Mouse (Mus musculus) Patski (cell line): Measurements from ENCODE around the gene Irf8. TPM values are rescaled to one million over a fixed set of nuclear protein-coding genes. Genes with fewer than 3 reads are reported as not detected.
"Not testable (repeated sequence)": the region's sequence is repeated elsewhere in the genome, so short reads cannot be mapped to it uniquely, and the experiment has no call there.

Source experiments
- ATAC-seq: fragments of 100-300 bp; one replicate; pipeline ENCODE4 v1.8.0; 2021
- CTCF ChIA-PET: fragments of 350-600 bp; sonication (Branson Sonifier 250); formaldehyde crosslinking; loops from one replicate; lab custom pipeline; 2022; ENCODE audit warnings: inconsistent platforms; lab: Charles Lee
- POLR2A ChIA-PET: fragments of 350-600 bp; sonication (Branson Sonifier 250); formaldehyde crosslinking; loops from one replicate; lab custom pipeline; 2022; ENCODE audit warnings: antibody characterized with exemption, inconsistent platforms; lab: Charles Lee
- DNase-seq: peaks from one replicate; pipeline ENCODE4 v3.0.0-alpha.2; 2011; ENCODE audit warnings: low read depth, low spot score
- H3K27me3 ChIP-seq: fragments of 371-371 bp; one replicate; pipeline ENCODE4 v1.5.1; 2021
- CTCF ChIP-seq: fragments of 100-300 bp; IDR thresholded peaks from one replicate; pipeline ENCODE4 v1.5.1; 2021
- in situ Hi-C: fragments of 300-500 bp; cut with MboI; formaldehyde crosslinking; loops from 3 replicates; pipeline ENCODE4 v1.11.1; 2018; ENCODE audit warnings: low pct_unique_long_range_greater_than_20kb, mixed read lengths
- polyA plus RNA-seq: library from polyadenylated mRNA; unstranded; gene quantifications from one replicate; pipeline ENCODE4 v1.2.3, GENCODE M21; 2021

The Irf8 gene
- polyA plus RNA-seq, 1 experiment from 2014 or later = 0.44 TPM

DNA sequence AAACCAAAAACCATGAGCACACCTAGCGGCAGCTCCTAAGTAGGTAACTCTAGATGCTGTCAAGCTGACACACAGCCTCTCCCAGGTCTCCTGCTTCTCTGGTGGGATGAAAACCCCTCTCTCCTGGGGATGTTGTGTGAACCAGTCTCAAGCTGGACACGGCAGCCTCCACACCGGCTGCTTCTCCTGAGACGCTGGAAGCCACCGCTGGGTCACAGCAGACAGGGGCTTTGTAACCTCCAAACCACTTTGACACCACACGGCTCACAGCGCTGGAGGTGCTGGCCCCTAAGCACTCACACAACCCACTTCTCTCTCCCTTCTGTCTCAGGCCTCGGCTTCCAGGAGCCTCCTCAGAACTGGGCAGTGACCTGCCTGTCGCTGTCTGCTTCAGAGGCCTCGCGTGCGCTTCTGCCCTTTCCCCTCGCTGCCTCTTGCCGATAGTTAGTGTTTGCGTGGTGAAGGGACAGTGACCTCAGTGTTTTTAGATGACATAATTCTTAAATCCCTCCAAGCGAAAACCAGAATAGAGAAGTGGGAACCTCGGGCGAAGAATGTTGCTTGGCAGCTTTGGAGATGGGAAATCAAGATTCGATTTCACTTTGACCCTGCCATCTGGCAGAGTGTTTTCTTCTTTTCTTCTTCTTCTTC is 16.4 kb upstream of the Irf8 start:
- CTCF ChIA-PET = interaction anchor here (1.0 to 1.2 kb wide), 2 partner anchors 10 to 13 kb away, joined by 3 read pairs; no protein-coding TSS in a partner anchor
- no peak for TF ChIP-seq CTCF
- in situ Hi-C loops = loop anchor here (5.0 kb wide), 1 partner anchor 37 kb away; no protein-coding TSS in a partner anchor
- POLR2A ChIA-PET = no interaction called here
- DNase-seq (no peak), ATAC-seq (no peak)
- H3K27me3 ChIP-seq = no peaks in the 10 kb centered on the region

- no peak for ATAC-seq
- DNase-seq = no peak
- TF ChIP-seq CTCF = no peak
- no peaks in the 10 kb centered on the region for H3K27me3 ChIP-seq
- ChIA-PET CTCF (interaction anchor here (0.8 to 1.5 kb wide), 2 partner anchors 24 to 73 kb away, joined by 3 read pairs; no protein-coding TSS in a partner anchor), POLR2A (no interaction called here)
- in situ Hi-C loops = no loop called here
Measured at GRCm38 (mm10) chr8:120723025-120723424, 13.1 kb upstream of the Irf8 start.

- ATAC-seq, H3K27me3 ChIP-seq, POLR2A ChIA-PET, DNase-seq, in situ Hi-C loops, CTCF ChIA-PET: not testable (repeated sequence)
Measured at GRCm38 (mm10) chr8:120724096-120724495, 12.1 kb upstream of the Irf8 start.

DNA sequence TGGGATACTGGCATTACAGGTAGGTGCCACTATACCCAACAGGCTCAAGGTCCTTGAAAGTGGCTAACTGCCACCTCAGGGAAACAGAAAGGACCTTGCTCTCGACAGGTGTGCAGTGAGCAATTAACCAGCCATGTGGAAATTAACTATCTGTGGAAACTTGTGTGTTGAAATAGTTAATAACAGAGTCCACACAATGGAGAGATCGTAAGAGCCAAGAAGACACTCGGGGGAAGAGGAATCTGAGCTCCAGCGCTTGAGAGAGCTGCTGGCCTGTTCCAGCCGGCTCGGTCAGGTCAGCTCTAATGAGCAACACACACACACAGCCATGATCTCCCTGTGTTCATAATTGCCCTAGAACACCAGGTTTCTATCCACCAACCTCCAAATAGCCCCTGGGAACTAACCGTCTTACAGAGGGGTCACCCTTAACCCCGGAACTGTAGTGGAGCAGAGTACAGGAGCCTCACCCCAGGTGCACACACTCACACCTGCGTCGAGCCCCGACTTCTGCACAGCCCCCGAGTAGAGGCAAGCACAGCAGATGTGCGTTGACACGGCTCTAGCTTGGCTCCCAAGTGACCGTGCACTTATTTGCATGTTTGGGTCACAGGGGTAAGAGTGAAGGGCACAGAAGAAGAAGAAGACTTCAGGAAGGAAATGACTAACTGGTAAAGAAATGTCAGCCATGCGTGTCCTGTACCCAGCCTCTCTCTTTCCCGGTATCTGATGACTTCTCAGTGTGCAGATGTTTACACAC is 11.2 kb upstream of the Irf8 start:
- ATAC-seq (no peak), DNase-seq (no peak)
- ChIA-PET POLR2A (no interaction called here), CTCF (no interaction called here)
- no peak for TF ChIP-seq CTCF
- H3K27me3 ChIP-seq = no peaks in the 10 kb centered on the region
- in situ Hi-C loops = no loop called here

GRCm38 (mm10) chr8:120725576-120725950 is 10.6 kb upstream of the Irf8 start:
- ChIA-PET CTCF (interaction anchor here (0.7 kb wide), 1 partner anchor 9 kb away, joined by 3 read pairs; no protein-coding TSS in a partner anchor), POLR2A (no interaction called here)
- ATAC-seq = no peak
- no peak for DNase-seq
- TF ChIP-seq CTCF = no peak
- H3K27me3 ChIP-seq = no peaks in the 10 kb centered on the region
- in situ Hi-C loops = no loop called here

GRCm38 (mm10) chr8:120726051-120726450 is 10.1 kb upstream of the Irf8 start:
- POLR2A ChIA-PET = no interaction called here

GRCm38 (mm10) chr8:120728488-120729160 is 7.5 kb upstream of the Irf8 start:
- ATAC-seq (no peak), DNase-seq (no peak)
- in situ Hi-C loops = no loop called here
- POLR2A ChIA-PET = interaction anchor here (0.6 kb wide), 1 partner anchor 29 kb away, joined by 3 read pairs; no protein-coding TSS in a partner anchor
- no peak for TF ChIP-seq CTCF
- H3K27me3 ChIP-seq = no peaks in the 10 kb centered on the region
- CTCF ChIA-PET = no interaction called here

More at GRCm38 (mm10) chr8:120726051-120726450, 10.1 kb upstream of the Irf8 start:
- CTCF ChIA-PET = interaction anchor here (0.7 kb wide), 1 partner anchor 9 kb away, joined by 3 read pairs; no protein-coding TSS in a partner anchor
- no peak for ATAC-seq
- no peak for TF ChIP-seq CTCF
- DNase-seq = no peak
- H3K27me3 ChIP-seq = no peaks in the 10 kb centered on the region
- in situ Hi-C loops = no loop called here

DNA sequence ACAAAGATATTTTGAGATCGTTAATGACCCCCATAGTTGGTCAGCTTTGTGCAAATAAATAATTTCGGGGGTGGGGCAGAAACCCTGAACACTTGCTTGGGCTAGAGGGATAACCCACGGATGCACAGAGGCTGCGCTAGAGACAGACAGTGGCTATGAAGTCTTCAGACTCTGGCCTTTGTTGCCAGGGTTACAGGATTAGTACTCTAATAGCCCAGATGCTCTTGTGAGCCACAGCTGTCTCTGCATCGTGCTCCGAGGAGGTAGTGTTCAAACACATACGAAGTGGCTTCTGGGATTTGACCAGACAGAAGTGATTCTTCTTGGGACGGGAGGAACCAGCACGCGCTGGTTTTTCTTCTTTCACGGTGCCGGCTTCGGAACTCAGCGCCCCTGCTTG is 4.6 kb upstream of the Irf8 start:
- H3K27me3 ChIP-seq = peaks cover 15% of the 10 kb centered on the region
- ATAC-seq = no peak
- TF ChIP-seq CTCF = no peak
- ChIA-PET CTCF (no interaction called here), POLR2A (no interaction called here)
- in situ Hi-C loops = no loop called here
- no peak for DNase-seq

DNA sequence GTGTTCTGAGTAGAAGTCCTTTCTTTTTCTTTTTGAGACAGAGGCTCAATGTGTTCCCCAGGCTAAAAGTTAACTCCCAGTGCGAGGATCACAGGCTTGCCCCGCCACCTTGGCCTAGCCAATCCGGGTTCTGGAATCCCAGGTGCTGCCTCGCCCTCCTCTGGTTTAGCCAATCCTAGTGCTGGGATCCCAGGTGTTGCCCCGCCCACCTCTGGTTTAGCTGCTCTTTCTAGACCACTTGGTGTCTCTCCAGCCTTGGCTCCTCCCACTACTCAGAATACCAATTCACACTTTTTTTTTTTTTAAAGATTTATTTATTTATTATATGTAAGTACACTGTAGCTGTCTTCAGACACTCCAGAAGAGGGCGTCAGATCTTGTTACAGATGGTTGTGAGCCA is 4.1 kb upstream of the Irf8 start:
- ChIA-PET POLR2A (no interaction called here), CTCF (no interaction called here)
- ATAC-seq (no peak), DNase-seq (no peak)
- peaks cover 18% of the 10 kb centered on the region for H3K27me3 ChIP-seq
- in situ Hi-C loops = no loop called here
- no peak for TF ChIP-seq CTCF

- ATAC-seq (no peak), DNase-seq (no peak)
- ChIA-PET POLR2A (no interaction called here), CTCF (interaction anchor here (1.0 to 1.4 kb wide), 2 partner anchors 53 to 60 kb away, joined by 3 read pairs; no protein-coding TSS in a partner anchor)
- in situ Hi-C loops = no loop called here
- H3K27me3 ChIP-seq = peaks cover 23% of the 10 kb centered on the region
- no peak for TF ChIP-seq CTCF
Measured at GRCm38 (mm10) chr8:120736486-120736885, 328 bp downstream of the Irf8 start.
